Mouse (Mus musculus): Measurements from ENCODE around the gene Olfr1324. TPM values are rescaled to one million over a fixed set of nuclear protein-coding genes. Genes with fewer than 3 reads are reported as not detected.
"Not testable (repeated sequence)": the region's sequence is repeated elsewhere in the genome, so short reads cannot be mapped to it uniquely, and the experiment has no call there.

The Olfr1324 gene
- not detected in 2 replicates for polyA plus RNA-seq (2011; ENCODE audit: insufficient read depth, insufficient read length, low replicate concordance, missing spikeins)

DNA sequence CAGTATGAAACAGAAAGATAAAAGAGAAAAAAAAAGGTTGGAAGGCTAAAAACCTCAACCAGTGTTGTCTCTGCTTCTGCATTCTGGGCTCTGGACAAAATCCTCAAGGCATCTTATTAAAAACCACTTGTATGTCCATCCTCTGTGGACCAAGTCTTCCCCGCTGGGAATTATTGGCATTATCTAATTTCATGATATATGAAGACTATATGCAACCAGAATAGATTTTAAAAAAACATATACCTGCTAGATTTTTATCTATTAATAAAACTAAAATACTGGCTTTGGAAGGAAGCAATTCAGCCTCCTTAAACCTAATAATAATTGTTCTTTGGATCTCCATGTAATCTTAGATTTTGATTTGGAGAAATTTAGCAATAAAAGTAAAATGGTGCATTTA, at the start of gene Olfr1324:
Gene Olfr1324 (minus strand): TSS at position 101 of the 400 bp plus-strand sequence.
- Histone ChIP-seq H3K4me3 (replicated peaks; ENCODE audit: control insufficient read depth, low read depth, low read length) (no peak within 1 kb of the TSS), H3K4me1 (ENCODE audit: control insufficient read depth, insufficient read depth, low read length) (no peaks in the 10 kb centered on the region), H3K27ac (ENCODE audit: control insufficient read depth, insufficient read depth, low read depth, low read length, poor library complexity) (no peak within 1 kb of the TSS)
- TF ChIP-seq POLR2A (IDR thresholded peaks at IDR 0.05; ENCODE audit: borderline replicate concordance, control insufficient read depth, low read depth, low read length): no peak
- no peak for TF ChIP-seq CTCF (IDR thresholded peaks at IDR 0.05; ENCODE audit: control insufficient read depth, insufficient read depth, low read length)
- 88% methylated on average over 1 of the region's 1 CpGs for WGBS

- not testable (repeated sequence) for H3K27ac ChIP-seq (ENCODE audit: control insufficient read depth, insufficient read depth, low read depth, low read length, poor library complexity); H3K4me3 ChIP-seq (replicated peaks; ENCODE audit: control insufficient read depth, low read depth, low read length); H3K4me1 ChIP-seq (ENCODE audit: control insufficient read depth, insufficient read depth, low read length)
- WGBS: 68% methylated on average over 6 of the region's 6 CpGs
These were observed 42.0 kb upstream of the Olfr1324 start for GRCm38 (mm10) chrX:50470341-50470740.

GRCm38 (mm10) chrX:50456136-50456535, 27.8 kb upstream of the Olfr1324 start:
- no peaks in the 10 kb centered on the region for H3K4me1 ChIP-seq (ENCODE audit: control insufficient read depth, insufficient read depth, low read length)
- no peak overlapping the region for H3K4me3 ChIP-seq (replicated peaks; ENCODE audit: control insufficient read depth, low read depth, low read length)
- no peak overlapping the region for H3K27ac ChIP-seq (ENCODE audit: control insufficient read depth, insufficient read depth, low read depth, low read length, poor library complexity)
- no peak for TF ChIP-seq POLR2A (IDR thresholded peaks at IDR 0.05; ENCODE audit: borderline replicate concordance, control insufficient read depth, low read depth, low read length)
- no peak for TF ChIP-seq CTCF (IDR thresholded peaks at IDR 0.05; ENCODE audit: control insufficient read depth, insufficient read depth, low read length)
- 43% methylated on average over 1 of the region's 1 CpGs for WGBS

GRCm38 (mm10) chrX:50443352-50443751, 15.1 kb upstream of the Olfr1324 start:
- TF ChIP-seq POLR2A (IDR thresholded peaks at IDR 0.05; ENCODE audit: borderline replicate concordance, control insufficient read depth, low read depth, low read length): no peak
- TF ChIP-seq CTCF (IDR thresholded peaks at IDR 0.05; ENCODE audit: control insufficient read depth, insufficient read depth, low read length): no peak
- no peak overlapping the region for H3K4me3 ChIP-seq (replicated peaks; ENCODE audit: control insufficient read depth, low read depth, low read length)
- no peaks in the 10 kb centered on the region for H3K4me1 ChIP-seq (ENCODE audit: control insufficient read depth, insufficient read depth, low read length)
- no peak overlapping the region for H3K27ac ChIP-seq (ENCODE audit: control insufficient read depth, insufficient read depth, low read depth, low read length, poor library complexity)
- 14% methylated on average over 1 of the region's 1 CpGs for WGBS

DNA sequence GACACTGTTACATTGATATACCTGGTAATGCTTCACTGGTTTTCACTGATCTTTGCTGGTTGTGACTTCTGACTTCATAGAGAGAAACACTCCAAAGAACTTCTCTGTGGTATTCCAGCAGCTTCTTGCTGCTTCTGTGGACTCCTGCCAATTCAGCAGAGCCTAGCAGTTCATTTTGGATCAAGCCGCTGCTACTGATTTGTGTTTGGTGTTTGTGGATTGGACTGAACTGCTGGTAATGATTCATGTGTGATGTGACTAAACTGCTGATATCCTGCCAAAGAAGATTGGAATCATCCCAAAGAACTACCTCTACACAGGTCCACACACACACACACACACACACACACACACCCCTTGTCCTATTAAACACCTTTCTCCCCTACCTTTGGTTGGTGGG, 14.4 kb upstream of the Olfr1324 start:
- Histone ChIP-seq H3K4me1 (ENCODE audit: control insufficient read depth, insufficient read depth, low read length) (no peaks in the 10 kb centered on the region), H3K4me3 (replicated peaks; ENCODE audit: control insufficient read depth, low read depth, low read length) (no peak overlapping the region), H3K27ac (ENCODE audit: control insufficient read depth, insufficient read depth, low read depth, low read length, poor library complexity) (no peak overlapping the region)
- 84% methylated on average over 1 of the region's 1 CpGs for WGBS
- TF ChIP-seq POLR2A (IDR thresholded peaks at IDR 0.05; ENCODE audit: borderline replicate concordance, control insufficient read depth, low read depth, low read length) (no peak), CTCF (IDR thresholded peaks at IDR 0.05; ENCODE audit: control insufficient read depth, insufficient read depth, low read length) (no peak)

DNA sequence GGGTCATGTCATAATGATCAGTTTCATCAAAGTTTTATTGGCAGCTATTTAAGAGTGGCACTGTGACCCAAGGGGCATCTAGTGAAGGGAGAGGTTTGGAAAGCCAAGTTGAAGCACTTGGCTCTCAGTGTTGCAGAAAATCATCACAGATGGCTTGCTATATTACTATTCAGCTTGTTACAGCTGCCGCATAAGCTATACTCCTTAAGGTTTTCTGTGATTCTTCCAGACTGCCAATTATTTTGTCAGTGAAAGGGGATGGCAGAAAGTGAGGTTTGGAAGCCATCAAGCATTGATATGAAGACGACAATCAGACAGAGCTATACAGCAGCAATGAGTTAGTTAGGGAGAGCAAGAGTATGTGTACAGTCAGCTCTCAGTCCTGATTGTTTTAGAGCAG, 4.2 kb upstream of the Olfr1324 start:
- WGBS: 75% methylated on average over 2 of the region's 2 CpGs
- no peak overlapping the region for H3K4me3 ChIP-seq (replicated peaks; ENCODE audit: control insufficient read depth, low read depth, low read length)
- TF ChIP-seq POLR2A (IDR thresholded peaks at IDR 0.05; ENCODE audit: borderline replicate concordance, control insufficient read depth, low read depth, low read length) (no peak), CTCF (IDR thresholded peaks at IDR 0.05; ENCODE audit: control insufficient read depth, insufficient read depth, low read length) (no peak)

DNA sequence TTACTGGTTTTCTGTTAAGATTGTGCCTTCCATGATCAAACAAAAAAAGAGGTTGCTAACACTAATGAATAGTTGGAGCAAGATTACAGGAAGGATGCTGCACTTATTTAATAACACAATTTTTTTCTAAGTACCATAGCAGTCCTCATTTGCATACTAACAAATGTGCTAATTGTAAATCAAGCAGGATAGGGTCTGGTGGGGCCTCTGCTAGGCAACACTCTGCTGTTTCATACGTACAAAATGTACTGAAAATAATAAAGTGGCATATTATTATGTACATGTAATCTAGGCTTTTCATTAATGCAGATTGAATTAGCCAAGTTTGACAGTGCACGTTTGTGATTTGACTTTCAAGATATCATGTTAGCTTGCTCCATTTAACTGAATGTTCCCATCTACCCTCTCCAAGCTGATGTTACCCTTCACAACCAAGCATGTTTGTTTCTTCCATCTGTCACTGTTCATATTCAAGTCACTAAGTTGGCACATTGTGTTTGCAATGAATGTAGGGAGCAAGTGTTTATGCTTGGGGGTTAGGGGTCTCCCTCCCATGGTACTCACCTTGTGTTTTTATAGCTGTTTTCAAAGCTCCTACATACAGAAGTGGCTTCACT, 478 bp downstream of the Olfr1324 start:
- TF ChIP-seq POLR2A (IDR thresholded peaks at IDR 0.05; ENCODE audit: borderline replicate concordance, control insufficient read depth, low read depth, low read length): no peak
- no peak for TF ChIP-seq CTCF (IDR thresholded peaks at IDR 0.05; ENCODE audit: control insufficient read depth, insufficient read depth, low read length)
- Histone ChIP-seq H3K27ac (ENCODE audit: control insufficient read depth, insufficient read depth, low read depth, low read length, poor library complexity) (no peak overlapping the region), H3K4me1 (ENCODE audit: control insufficient read depth, insufficient read depth, low read length) (no peaks in the 10 kb centered on the region), H3K4me3 (replicated peaks; ENCODE audit: control insufficient read depth, low read depth, low read length) (no peak overlapping the region)
- 61% methylated on average over 2 of the region's 2 CpGs for WGBS

More for the DNA sequence above, 4.2 kb upstream of the Olfr1324 start:
- H3K4me1 ChIP-seq (ENCODE audit: control insufficient read depth, insufficient read depth, low read length): no peaks in the 10 kb centered on the region
- no peak overlapping the region for H3K27ac ChIP-seq (ENCODE audit: control insufficient read depth, insufficient read depth, low read depth, low read length, poor library complexity)

DNA sequence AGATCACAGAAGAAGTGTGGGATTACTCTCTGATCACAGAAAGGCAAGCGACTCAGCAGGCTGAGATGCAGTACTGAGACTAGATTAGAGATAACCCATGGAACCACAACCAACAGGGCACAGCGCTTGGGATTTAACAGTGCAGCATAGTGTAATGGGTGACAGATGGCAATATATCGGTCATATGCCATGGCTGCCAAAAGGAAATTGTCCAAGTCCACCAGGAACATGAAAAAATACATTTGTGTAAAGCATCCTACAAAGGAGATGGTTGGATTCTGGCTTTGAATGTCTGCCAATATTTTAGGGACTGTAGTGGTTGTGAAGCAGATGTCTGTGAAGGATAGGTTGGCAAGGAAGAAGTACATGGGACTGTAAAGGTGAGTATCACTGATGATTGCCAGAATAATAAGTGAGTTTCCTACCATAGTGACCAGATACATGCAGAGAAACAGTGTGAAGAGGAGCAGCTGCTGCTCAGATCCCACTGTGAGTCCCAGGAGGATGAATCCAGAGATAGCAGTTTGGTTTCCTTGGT, 2.3 kb downstream of the Olfr1324 start:
- H3K4me1 ChIP-seq (ENCODE audit: control insufficient read depth, insufficient read depth, low read length): no peaks in the 10 kb centered on the region
- H3K4me3 ChIP-seq (replicated peaks; ENCODE audit: control insufficient read depth, low read depth, low read length): no peak overlapping the region
- no peak for TF ChIP-seq POLR2A (IDR thresholded peaks at IDR 0.05; ENCODE audit: borderline replicate concordance, control insufficient read depth, low read depth, low read length)
- 82% methylated on average over 3 of the region's 3 CpGs for WGBS
- no peak overlapping the region for H3K27ac ChIP-seq (ENCODE audit: control insufficient read depth, insufficient read depth, low read depth, low read length, poor library complexity)

GRCm38 (mm10) chrX:50410361-50410760, 17.9 kb downstream of the Olfr1324 start:
- H3K27ac ChIP-seq (ENCODE audit: control insufficient read depth, insufficient read depth, low read depth, low read length, poor library complexity); H3K4me3 ChIP-seq (replicated peaks; ENCODE audit: control insufficient read depth, low read depth, low read length); H3K4me1 ChIP-seq (ENCODE audit: control insufficient read depth, insufficient read depth, low read length): not testable (repeated sequence)
- 46% methylated on average over 8 of the region's 8 CpGs for WGBS

DNA sequence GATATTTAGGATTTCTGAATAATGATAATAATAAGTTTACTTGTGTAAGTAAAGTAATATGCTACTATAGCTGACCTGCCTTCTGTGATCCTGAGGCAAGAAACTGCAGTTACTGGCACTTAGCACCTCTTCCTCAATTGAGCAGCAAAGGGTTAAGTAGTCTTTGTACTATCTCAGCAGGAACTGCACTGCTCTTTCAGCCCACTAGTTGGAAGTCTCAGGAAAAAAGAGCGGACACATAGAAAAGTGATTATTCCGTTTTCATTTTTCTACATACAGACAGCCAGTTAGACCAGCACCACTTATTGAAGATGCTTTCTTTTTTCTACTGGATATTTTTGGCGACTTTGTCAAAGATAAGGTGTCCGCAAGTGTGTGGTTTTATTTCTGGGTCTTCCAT, 37.7 kb downstream of the Olfr1324 start:
- H3K27ac ChIP-seq (ENCODE audit: control insufficient read depth, insufficient read depth, low read depth, low read length, poor library complexity); H3K4me1 ChIP-seq (ENCODE audit: control insufficient read depth, insufficient read depth, low read length); H3K4me3 ChIP-seq (replicated peaks; ENCODE audit: control insufficient read depth, low read depth, low read length): not testable (repeated sequence)
- WGBS: 79% methylated on average over 4 of the region's 4 CpGs

Data from bone marrow, adult 2 months (tissue).